Mouse (Mus musculus): ENCODE measurements around the gene Ang.
A peak's percentile ranks its signal among the peaks of the same experiment; 100 is the strongest.

GRCm38 (mm10) chr14:51069617-51070016 is 21.3 kb upstream of the Ang start:
- TF ChIP-seq CTCF (IDR thresholded peaks at IDR 0.05): peak; percentile 56
- TF ChIP-seq EP300 (IDR thresholded peaks at IDR 0.05): no peak

Measured in lung, postnatal 0 days (tissue).